Mouse (Mus musculus) CH12.LX (cell line): ENCODE measurements around the gene Ung. TPM values are rescaled to one million over a fixed set of nuclear protein-coding genes. Genes with fewer than 3 reads are reported as not detected.

Experiments
- DNase-seq: peaks from one replicate; pipeline ENCODE4 v3.0.0-alpha.2; 2013; ENCODE audit errors: extremely low read depth
- H3K27ac ChIP-seq: 2 replicates; pipeline ENCODE4 v1.5.1; 2012; ENCODE audit warnings: low read depth, mild to moderate bottlenecking, control low read depth, moderate library complexity; ENCODE audit not compliant: insufficient read depth
- H3K27me3 ChIP-seq: replicated peaks from 2 replicates; pipeline ENCODE3; 2012; ENCODE audit warnings: inconsistent platforms
- H3K36me3 ChIP-seq, 2 experiments: replicated peaks in 1 of 2; 2 replicates each; pipeline versions ENCODE3 to v1.6.1; 2012; ENCODE audit warnings: inconsistent platforms in 1 of 2, low read length in 1 of 2, mild to moderate bottlenecking in 1 of 2, mixed read lengths in 1 of 2, moderate library complexity in 1 of 2; ENCODE audit not compliant: control insufficient read depth in 1 of 2, insufficient read depth in 1 of 2
- H3K4me1 ChIP-seq, 2 experiments: 2 replicates each; pipeline ENCODE4 v1.6.1; 2012; ENCODE audit warnings: inconsistent platforms in 1 of 2, moderate library complexity in 1 of 2; ENCODE audit not compliant: insufficient read depth in 2 of 2, control insufficient read depth in 1 of 2
- H3K4me2 ChIP-seq: 2 replicates; pipeline ENCODE4 v1.6.1; 2012; ENCODE audit warnings: low read depth, mild to moderate bottlenecking, control low read depth; ENCODE audit not compliant: poor library complexity, insufficient read depth, severe bottlenecking
- H3K4me3 ChIP-seq, 3 experiments: fragments of 150-350 bp in 1 of 3; sonication (generic) in 1 of 3; replicated peaks in 1 of 3; 2 replicates each; pipeline versions ENCODE3 to v1.5.1; 2011 to 2012; ENCODE audit warnings: low read depth in 2 of 3, low read length in 2 of 3, mild to moderate bottlenecking in 2 of 3, moderate library complexity in 2 of 3, control low read depth in 1 of 3, improper control_type of control experiment in 1 of 3, inconsistent platforms in 1 of 3, mixed read lengths in 1 of 3; ENCODE audit not compliant: poor library complexity in 1 of 3
- H3K79me2 ChIP-seq: replicated peaks from 2 replicates; pipeline ENCODE4 v1.6.1; 2012; ENCODE audit warnings: mild to moderate bottlenecking, moderate library complexity; ENCODE audit not compliant: control insufficient read depth, poor library complexity, insufficient read depth, severe bottlenecking; ENCODE audit errors: extremely low read depth
- H3K9ac ChIP-seq: 2 replicates; pipeline ENCODE4 v1.6.1; 2012; ENCODE audit warnings: low read depth, mild to moderate bottlenecking, control low read depth, moderate library complexity; ENCODE audit not compliant: insufficient read depth
- H3K9me3 ChIP-seq: replicated peaks from 2 replicates; pipeline ENCODE3; 2012; ENCODE audit warnings: low read length, inconsistent platforms, mixed read lengths
- BHLHE40 ChIP-seq: IDR thresholded peaks from 2 replicates; pipeline ENCODE4 v1.6.1; 2011; ENCODE audit warnings: mild to moderate bottlenecking, low read depth, low read length, improper control_type of control experiment
- CHD1 ChIP-seq: IDR thresholded peaks from 2 replicates; pipeline ENCODE4 v1.6.1; 2012; ENCODE audit warnings: low read depth, low read length, improper control_type of control experiment, inconsistent platforms
- CHD2 ChIP-seq: IDR thresholded peaks from 2 replicates; pipeline ENCODE4 v1.6.1; 2011; ENCODE audit warnings: low read length, improper control_type of control experiment
- CTCF ChIP-seq, 2 experiments: IDR thresholded peaks in 1 of 2; conservative IDR thresholded peaks in 1 of 2; 2 replicates each; pipeline ENCODE4 v1.5.1; 2011 to 2012; ENCODE audit warnings: low read depth in 2 of 2, low read length in 2 of 2, improper control_type of control experiment in 1 of 2, inconsistent platforms in 1 of 2, mild to moderate bottlenecking in 1 of 2, moderate library complexity in 1 of 2
- E2F4 ChIP-seq: IDR thresholded peaks from 2 replicates; pipeline ENCODE4 v1.6.1; 2011; ENCODE audit warnings: low read depth, low read length, improper control_type of control experiment; ENCODE audit not compliant: insufficient replicate concordance
- ELF1 ChIP-seq: IDR thresholded peaks from 2 replicates; pipeline ENCODE4 v1.6.1; 2014; ENCODE audit warnings: low read depth, mild to moderate bottlenecking, inconsistent platforms, low read length, improper control_type of control experiment
- EP300 ChIP-seq: IDR thresholded peaks from 2 replicates; pipeline ENCODE4 v1.6.1; 2011; ENCODE audit warnings: low read length, improper control_type of control experiment
- ETS1 ChIP-seq: conservative IDR thresholded peaks from 2 replicates; pipeline ENCODE4 v1.6.1; 2012; ENCODE audit warnings: low read depth, mild to moderate bottlenecking, inconsistent platforms, low read length, improper control_type of control experiment, moderate library complexity
- GABPA ChIP-seq: IDR thresholded peaks from 2 replicates; pipeline ENCODE4 v1.6.1; 2012; ENCODE audit warnings: low read depth, low read length, improper control_type of control experiment, inconsistent platforms; ENCODE audit not compliant: insufficient replicate concordance
- HCFC1 ChIP-seq: IDR thresholded peaks from 2 replicates; pipeline ENCODE4 v1.6.1; 2012; ENCODE audit warnings: low read depth, mild to moderate bottlenecking, inconsistent platforms, low read length, improper control_type of control experiment
- IRF4 ChIP-seq: IDR thresholded peaks from 2 replicates; pipeline ENCODE4 v1.6.1; 2014; ENCODE audit warnings: low read depth, mild to moderate bottlenecking, inconsistent platforms, low read length, improper control_type of control experiment
- JUN ChIP-seq: IDR thresholded peaks from 2 replicates; pipeline ENCODE4 v1.6.1; 2011; ENCODE audit warnings: low read depth, mild to moderate bottlenecking, low read length, improper control_type of control experiment, moderate library complexity; ENCODE audit not compliant: insufficient read depth
- JUND ChIP-seq: conservative IDR thresholded peaks from 2 replicates; pipeline ENCODE4 v1.6.1; 2011; ENCODE audit warnings: low read depth, low read length, improper control_type of control experiment
- KAT2A ChIP-seq: IDR thresholded peaks from 2 replicates; pipeline ENCODE4 v1.6.1; 2012; ENCODE audit warnings: low read length, improper control_type of control experiment, inconsistent platforms; ENCODE audit not compliant: insufficient replicate concordance
- MAFK ChIP-seq: IDR thresholded peaks from 2 replicates; pipeline ENCODE4 v1.6.1; 2011; ENCODE audit warnings: low read length, improper control_type of control experiment; ENCODE audit not compliant: insufficient replicate concordance
- MAX ChIP-seq: IDR thresholded peaks from 2 replicates; pipeline ENCODE4 v1.6.1; 2011; ENCODE audit warnings: low read length, improper control_type of control experiment
- MAZ ChIP-seq: IDR thresholded peaks from 2 replicates; pipeline ENCODE4 v1.6.1; 2012; ENCODE audit warnings: low read depth, mild to moderate bottlenecking, inconsistent platforms, low read length, improper control_type of control experiment, moderate library complexity
- MEF2A ChIP-seq: IDR thresholded peaks from 2 replicates; pipeline ENCODE4 v1.6.1; 2014; ENCODE audit warnings: low read depth, mild to moderate bottlenecking, inconsistent platforms, low read length, improper control_type of control experiment, borderline replicate concordance
- MXI1 ChIP-seq: IDR thresholded peaks from 2 replicates; pipeline ENCODE4 v1.6.1; 2011; ENCODE audit warnings: mild to moderate bottlenecking, low read depth, low read length, improper control_type of control experiment
- MYC ChIP-seq: IDR thresholded peaks from 2 replicates; pipeline ENCODE4 v1.6.1; 2011; ENCODE audit warnings: low read depth, mild to moderate bottlenecking, improper control_type of control experiment, low read length
- NELFE ChIP-seq: IDR thresholded peaks from 2 replicates; pipeline ENCODE4 v1.6.1; 2011; ENCODE audit warnings: low read depth, low read length, improper control_type of control experiment
- NRF1 ChIP-seq: IDR thresholded peaks from 2 replicates; pipeline ENCODE4 v1.6.1; 2014; ENCODE audit warnings: low read depth, mild to moderate bottlenecking, inconsistent platforms, low read length, improper control_type of control experiment, moderate library complexity
- PAX5 ChIP-seq: IDR thresholded peaks from 2 replicates; pipeline ENCODE4 v1.6.1; 2012; ENCODE audit warnings: low read length, inconsistent platforms, mixed read lengths
- POLR2A ChIP-seq: IDR thresholded peaks from 2 replicates; pipeline ENCODE4 v1.6.1; 2011; ENCODE audit warnings: low read depth, mild to moderate bottlenecking, improper control_type of control experiment, low read length
- POLR2AphosphoS2 ChIP-seq: IDR thresholded peaks from 2 replicates; pipeline ENCODE4 v1.6.1; 2011; ENCODE audit warnings: low read depth, low read length, improper control_type of control experiment
- RAD21 ChIP-seq: IDR thresholded peaks from 2 replicates; pipeline ENCODE4 v1.6.1; 2011; ENCODE audit warnings: low read depth, mild to moderate bottlenecking, low read length, improper control_type of control experiment, moderate library complexity
- RCOR1 ChIP-seq: conservative IDR thresholded peaks from 2 replicates; pipeline ENCODE4 v1.6.1; 2012; ENCODE audit warnings: low read depth, mild to moderate bottlenecking, inconsistent platforms, low read length, improper control_type of control experiment
- SIN3A ChIP-seq: IDR thresholded peaks from 2 replicates; pipeline ENCODE4 v1.6.1; 2012; ENCODE audit warnings: low read length, improper control_type of control experiment, inconsistent platforms
- SMC3 ChIP-seq: IDR thresholded peaks from 2 replicates; pipeline ENCODE4 v1.6.1; 2011; ENCODE audit warnings: low read depth, low read length, improper control_type of control experiment
- TBP ChIP-seq: conservative IDR thresholded peaks from 2 replicates; pipeline ENCODE4 v1.6.1; 2011; ENCODE audit warnings: low read depth, low read length, improper control_type of control experiment
- TCF12 ChIP-seq: IDR thresholded peaks from 2 replicates; pipeline ENCODE4 v1.6.1; 2014; ENCODE audit warnings: low read depth, mild to moderate bottlenecking, inconsistent platforms, low read length, improper control_type of control experiment
- UBTF ChIP-seq: IDR thresholded peaks from 2 replicates; pipeline ENCODE4 v1.6.1; 2012; ENCODE audit warnings: low read depth, mild to moderate bottlenecking, inconsistent platforms, low read length, improper control_type of control experiment, moderate library complexity
- USF1 ChIP-seq: IDR thresholded peaks from 2 replicates; pipeline ENCODE4 v1.6.1; 2014; ENCODE audit warnings: low read depth, mild to moderate bottlenecking, inconsistent platforms, low read length, improper control_type of control experiment
- USF2 ChIP-seq: conservative IDR thresholded peaks from 2 replicates; pipeline ENCODE4 v1.6.1; 2011; ENCODE audit warnings: low read depth, low read length, improper control_type of control experiment
- ZC3H11A ChIP-seq: IDR thresholded peaks from 2 replicates; pipeline ENCODE4 v1.6.1; 2012; ENCODE audit warnings: low read depth, mild to moderate bottlenecking, inconsistent platforms, low read length, improper control_type of control experiment
- ZKSCAN1 ChIP-seq: IDR thresholded peaks from 2 replicates; pipeline ENCODE4 v1.6.1; 2012; ENCODE audit warnings: low read depth, inconsistent platforms, low read length, improper control_type of control experiment, borderline replicate concordance
- ZMIZ1 ChIP-seq: IDR thresholded peaks from 2 replicates; pipeline ENCODE4 v1.6.1; 2012; ENCODE audit warnings: low read depth, mild to moderate bottlenecking, inconsistent platforms, low read length, improper control_type of control experiment
- ZNF384 ChIP-seq: IDR thresholded peaks from 2 replicates; pipeline ENCODE4 v1.6.1; 2012; ENCODE audit warnings: low read depth, low read length, improper control_type of control experiment, inconsistent platforms
- dilution Hi-C: fragments of 300-500 bp; cut with MboI; formaldehyde crosslinking; loops from 2 replicates; pipeline ENCODE4 v1.14.3; 2020; ENCODE audit warnings: low sequenced_read_pairs; ENCODE audit not compliant: extremely low pct_unique_long_range_greater_than_20kb, extremely low pct_ligation_motif_present
- in situ Hi-C: fragments of 300-500 bp; cut with MboI; formaldehyde crosslinking; loops from 3 replicates; pipeline ENCODE4 v1.14.3; 2019; ENCODE audit warnings: low sequenced_read_pairs, low pct_ligation_motif_present, low pct_unique_long_range_greater_than_20kb, mixed read lengths
- polyA plus RNA-seq: library from polyadenylated mRNA; unstranded; fragments of >175 nt; gene quantifications from 2 replicates; pipeline ENCODE4 v1.2.1, GENCODE M21; 2012; ENCODE audit warnings: low read depth; ENCODE audit not compliant: insufficient read length
- total RNA-seq, 2 experiments: library from RNA; depleted of rRNA; stranded (reverse); fragments of 300-350 nt in 1 of 2; fragments of >200 nt in 1 of 2; gene quantifications; 2 replicates each; pipeline ENCODE4 v1.2.3; 2012 to 2014

Ung gene
- total and polyA plus RNA-seq, 3 experiments: 39.1 to 91.9 (median 51.9) TPM

GRCm38 (mm10) chr5:114130698-114131520 lies 723 bp downstream of the Ung start:
- TF ChIP-seq MAX: peak; percentile 98
- TF ChIP-seq PAX5: no peak
- no peak for TF ChIP-seq MEF2A
- no peak for TF ChIP-seq BHLHE40
- TF ChIP-seq JUND: no peak
- no peak for TF ChIP-seq ZKSCAN1
- no peak for TF ChIP-seq GABPA
- TF ChIP-seq ETS1: no peak
- no peak for TF ChIP-seq KAT2A
- peak; percentile 99 for TF ChIP-seq SIN3A
- TF ChIP-seq ELF1: no peak
- peak; percentile 12; the same call in 1 of the 2 replicates for TF ChIP-seq E2F4
- TF ChIP-seq MAZ: no peak
- no peak for TF ChIP-seq JUN
- TF ChIP-seq EP300: no peak
- no peak; the same call in 1 of the 2 replicates for TF ChIP-seq POLR2AphosphoS2
- no peak for TF ChIP-seq USF2
- TF ChIP-seq HCFC1: no peak; the same call in 1 of the 2 replicates
- TF ChIP-seq SMC3: no peak
- TF ChIP-seq ZMIZ1: no peak
- no peak for TF ChIP-seq RCOR1
- peak; percentile 99 for TF ChIP-seq MXI1
- TF ChIP-seq TCF12: no peak
- TF ChIP-seq TBP: no peak
- peak; percentile 95 for TF ChIP-seq CHD2
- no peak for TF ChIP-seq USF1
- no peak for TF ChIP-seq RAD21
- TF ChIP-seq CHD1: no peak
- TF ChIP-seq NELFE: 0 out of 2 replicates have a peak, but pooled peaks have one; percentile 0
- peak; percentile 60; the same call in 1 of the 2 replicates for TF ChIP-seq MYC
- TF ChIP-seq UBTF: peak; percentile 85
- TF ChIP-seq POLR2A: peak; percentile 48; the same call in 1 of the 2 replicates
- TF ChIP-seq MAFK: no peak
- no peak for TF ChIP-seq ZNF384
- no peak for TF ChIP-seq IRF4
- TF ChIP-seq NRF1: no peak
- TF ChIP-seq CTCF (conservative IDR thresholded peaks at IDR 0.05 in 1 of 2, IDR thresholded peaks at IDR 0.05 in 1 of 2; ENCODE audit: low read depth in 2 of 2, low read length in 2 of 2): no peak
- TF ChIP-seq ZC3H11A: no peak
- Histone ChIP-seq H3K36me3 (peaks cover 11 to 34% of the 10 kb centered on the region in 2 experiments), H3K79me2 (peaks cover 9% of the 10 kb centered on the region), H3K4me3 (peak overlapping the region; percentile 56 to 90 (median 63)), H3K4me1 (peaks cover 13 to 61% of the 10 kb centered on the region in 2 experiments), H3K9me3 (no peaks in the 10 kb centered on the region), H3K4me2 (peak overlapping the region; percentile 65), H3K9ac (peak overlapping the region; percentile 45), H3K27me3 (no peaks in the 10 kb centered on the region), H3K27ac (peak overlapping the region; percentile 81)
- dilution Hi-C loops: no loop called here
- in situ Hi-C loops: loop anchor here (5.0 kb wide), 1 partner anchor 79 kb away; no protein-coding TSS in a partner anchor
- DNase-seq: peak; percentile 87
